Mouse (Mus musculus) hindbrain, embryonic 13.5 days (tissue): Measurements from ENCODE around the gene Tshr. TPM values are rescaled to one million over a fixed set of nuclear protein-coding genes. Genes with fewer than 3 reads are reported as not detected.

ENCODE experiments used
- ATAC-seq: fragments of 200-750 bp; cut with Nextera tagmentation; 2 replicates; pipeline ENCODE4 v1.8.0; 2017; ENCODE audit warnings: moderate TSS enrichment; ENCODE audit not compliant: low FRiP score
- H3K27ac ChIP-seq: fragments of 300-500 bp; sonication (generic); 2 replicates; pipeline ENCODE4 v1.5.1; 2015; ENCODE audit warnings: inconsistent platforms, mild to moderate bottlenecking, moderate library complexity
- H3K27me3 ChIP-seq: fragments of 300-500 bp; sonication (generic); 2 replicates; pipeline ENCODE4 v1.6.1; 2015; ENCODE audit warnings: mild to moderate bottlenecking, inconsistent platforms
- H3K36me3 ChIP-seq: fragments of 300-500 bp; sonication (generic); 2 replicates; pipeline ENCODE4 v1.6.1; 2015; ENCODE audit warnings: mild to moderate bottlenecking, inconsistent platforms
- H3K4me1 ChIP-seq: fragments of 300-500 bp; sonication (generic); replicated peaks from 2 replicates; pipeline ENCODE4 v1.6.1; 2015; ENCODE audit warnings: inconsistent platforms
- H3K4me2 ChIP-seq: fragments of 300-500 bp; sonication (generic); 2 replicates; pipeline ENCODE4 v1.6.1; 2015; ENCODE audit warnings: inconsistent platforms, mild to moderate bottlenecking, moderate library complexity
- H3K4me3 ChIP-seq: fragments of 300-500 bp; sonication (generic); 2 replicates; pipeline ENCODE4 v1.5.1; 2015; ENCODE audit warnings: mild to moderate bottlenecking, inconsistent platforms
- H3K9ac ChIP-seq: fragments of 300-500 bp; sonication (generic); 2 replicates; pipeline ENCODE4 v1.6.1; 2015; ENCODE audit warnings: mild to moderate bottlenecking, inconsistent platforms
- H3K9me3 ChIP-seq: fragments of 300-500 bp; sonication (generic); 2 replicates; pipeline ENCODE4 v1.6.1; 2016; ENCODE audit warnings: inconsistent platforms
- WGBS: fragments of 180-500 bp; shearing (Covaris S2); methylation state at CpG from one replicate; pipeline ENCODE4 v1.1.7; 2015; 5-methylcytosine and 5-hydroxymethylcytosine counted together
- polyA plus RNA-seq: library from polyadenylated mRNA; unstranded; fragments of >200 nt; fragmentation: Nextera tagmentation; extraction: Ambion mirVana; gene quantifications from 2 replicates; pipeline ENCODE4 v1.2.1, GENCODE M21; 2015

Tshr gene
- polyA plus RNA-seq, 1 experiment from 2014 or later, result 0.52 TPM

GRCm38 (mm10) chr12:91589847-91590690, 205.7 kb downstream of the Tshr start, which contains the start of gene Gtf2a1:
Gene Gtf2a1, minus strand, starts transcription at chr12:91590487.
- Histone ChIP-seq H3K9ac (peak within 1 kb of the TSS; percentile 100), H3K36me3 (peaks cover 7% of the 10 kb centered on the region), H3K4me3 (peak within 1 kb of the TSS; percentile 89), H3K9me3 (no peaks in the 10 kb centered on the region), H3K4me2 (peak within 1 kb of the TSS; percentile 67), H3K27ac (peak within 1 kb of the TSS; percentile 100), H3K27me3 (no peaks in the 10 kb centered on the region), H3K4me1 (peaks cover 25% of the 10 kb centered on the region)
- peak; percentile 88 for ATAC-seq
- WGBS, result 0% methylated on average over 64 of the region's 99 CpGs

GRCm38 (mm10) chr12:91590716-91591115, 206.4 kb downstream of the Tshr start:
- peak overlapping the region; percentile 86 for H3K9ac ChIP-seq
- WGBS, result 27% methylated on average over 6 of the region's 6 CpGs
- ATAC-seq, result no peak
- peak overlapping the region; percentile 89 for H3K4me3 ChIP-seq
- H3K4me2 ChIP-seq, result peak overlapping the region; percentile 66
- H3K27me3 ChIP-seq, result no peaks in the 10 kb centered on the region
- peaks cover 3% of the 10 kb centered on the region for H3K36me3 ChIP-seq
- H3K4me1 ChIP-seq, result peaks cover 23% of the 10 kb centered on the region
- peak overlapping the region; percentile 100 for H3K27ac ChIP-seq
- no peaks in the 10 kb centered on the region for H3K9me3 ChIP-seq

DNA sequence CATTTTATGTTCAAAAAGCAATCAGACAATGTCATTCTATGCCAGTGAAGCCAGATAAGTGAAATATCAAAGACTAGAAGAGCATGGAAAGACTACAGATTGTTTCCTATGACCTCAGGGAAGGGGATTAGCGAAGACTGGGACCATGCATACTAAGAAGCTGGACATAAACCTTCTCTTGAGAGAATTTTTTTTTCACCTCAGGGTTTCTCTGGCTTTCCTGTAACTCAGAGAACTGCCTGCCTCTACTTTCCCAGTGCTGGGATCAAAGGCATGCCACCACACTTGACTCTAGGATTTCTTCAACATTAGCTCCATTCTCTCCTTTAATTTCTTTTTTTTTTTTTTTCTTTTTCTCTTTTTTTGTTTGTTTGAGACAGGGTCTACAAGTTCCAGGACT, 206.8 kb downstream of the Tshr start:
- H3K27me3 ChIP-seq, result no peaks in the 10 kb centered on the region
- peak overlapping the region; percentile 89; the same call in 1 of the 2 replicates for H3K4me3 ChIP-seq
- H3K36me3 ChIP-seq, result no peaks in the 10 kb centered on the region
- no peak for ATAC-seq
- peaks cover 20% of the 10 kb centered on the region for H3K4me1 ChIP-seq
- peak overlapping the region; percentile 66 for H3K4me2 ChIP-seq
- WGBS, result 83% methylated on average over 1 of the region's 1 CpGs
- peak overlapping the region; percentile 86 for H3K9ac ChIP-seq
- H3K27ac ChIP-seq, result no peak overlapping the region
- no peaks in the 10 kb centered on the region for H3K9me3 ChIP-seq

GRCm38 (mm10) chr12:91592128-91592527, 207.8 kb downstream of the Tshr start:
- H3K9ac ChIP-seq, result no peak overlapping the region
- no peak for ATAC-seq
- H3K9me3 ChIP-seq, result no peaks in the 10 kb centered on the region
- no peaks in the 10 kb centered on the region for H3K36me3 ChIP-seq
- no peaks in the 10 kb centered on the region for H3K27me3 ChIP-seq
- H3K4me3 ChIP-seq, result no peak overlapping the region
- H3K4me2 ChIP-seq, result no peak overlapping the region
- H3K27ac ChIP-seq, result no peak overlapping the region
- peaks cover 16% of the 10 kb centered on the region for H3K4me1 ChIP-seq
- over 99% methylated on average over 3 of the region's 3 CpGs for whole genome bisulfite sequencing

Other genes starting within 250 kb of the Tshr start
- gene Cep128, start 154 bp upstream of the Tshr start, polyA plus RNA-seq, result 4.1 and 4.6 TPM in 2 replicates
- 74.1 and 77.0 TPM in 2 replicates for gene Gtf2a1, start 205.9 kb downstream of the Tshr start, polyA plus RNA-seq